Comparison of ENCODE assay signal across 11 mouse cellular contexts in the genomic region with DNA sequence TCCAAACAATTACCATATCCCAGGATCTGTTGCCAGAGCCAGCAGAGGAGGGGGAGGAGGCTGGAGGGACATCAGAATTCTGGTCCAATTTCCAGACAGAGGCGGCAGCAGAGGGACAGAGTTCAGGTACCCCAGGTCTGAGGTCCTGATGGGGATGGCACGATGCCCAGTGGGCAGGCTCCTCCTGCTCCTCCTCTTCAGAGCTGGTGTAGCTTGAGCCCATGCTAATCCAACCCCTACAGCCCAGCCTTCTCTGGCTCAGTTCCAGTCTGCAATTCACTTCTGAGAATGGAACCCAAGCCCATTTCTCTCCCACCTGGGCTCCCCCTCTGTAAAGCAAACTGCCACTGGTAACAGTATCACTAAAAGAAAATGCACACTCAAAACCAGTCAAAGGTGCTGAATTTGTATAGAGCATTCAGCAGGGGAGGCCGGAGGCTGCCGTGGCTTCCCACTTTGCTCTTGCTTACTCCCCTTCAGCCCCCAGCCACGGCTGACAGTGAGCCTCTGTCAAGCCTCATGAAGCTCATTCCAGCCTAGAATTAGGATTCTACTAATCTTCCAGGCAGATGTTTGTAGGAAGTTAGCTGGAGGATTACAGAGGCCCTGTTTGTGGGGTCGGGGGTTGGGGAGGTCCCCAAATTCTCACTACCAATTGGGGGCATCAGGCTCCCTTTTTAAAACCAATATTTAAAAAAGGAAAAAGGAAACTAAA. TPM values are rescaled to one million over a fixed set of nuclear protein-coding genes. Genes with fewer than 3 reads are reported as not detected.
DNase-seq lines count a peak whose midpoint lies in the region; ATAC-seq and TF ChIP-seq lines count a peak whose summit lies in the region.
"Had no signal": no experiment of that assay in that cellular context is flagged by ENCODE, and none has a peak within 500 bp of the region (broad histone marks: within the 10 kb centered on the region; RNA-seq: fewer than 3 reads in every experiment).

No protein-coding gene starts in this region.

- TF ChIP-seq CTCF in liver, adult 2 months (IDR thresholded peaks at IDR 0.05; ENCODE audit: low read depth, low read length), result no peak
- no peak for TF ChIP-seq CTCF in brain, embryonic 14.5 days (IDR thresholded peaks at IDR 0.05; ENCODE audit: borderline replicate concordance, extremely low read depth, insufficient read depth, insufficient read length)
- TF ChIP-seq CTCF in kidney, postnatal 0 days (IDR thresholded peaks at IDR 0.05; ENCODE audit: low read depth), result no peak

- H3K27ac ChIP-seq in forebrain, embryonic 14.5 days (ENCODE audit: low read depth, low read length), result no peak overlapping the region
- no peak overlapping the region for H3K27ac ChIP-seq in forebrain, embryonic 16.5 days (ENCODE audit: low read length)
- no peak overlapping the region for H3K27ac ChIP-seq in liver, adult 2 months (replicated peaks; ENCODE audit: insufficient read depth, low read depth, low read length)
- H3K27ac ChIP-seq in liver, embryonic 12.5 days, result no peak overlapping the region
- no peak overlapping the region for H3K27ac ChIP-seq in kidney, postnatal 0 days
- H3K27ac ChIP-seq: hindbrain, embryonic 12.5 days; lung, embryonic 15.5 days had no signal

- H3K4me3 ChIP-seq in forebrain, embryonic 14.5 days (ENCODE audit: low read depth, low read length), result no peak overlapping the region
- no peak overlapping the region for H3K4me3 ChIP-seq in forebrain, embryonic 16.5 days (replicated peaks; ENCODE audit: low read length)
- H3K4me3 ChIP-seq in liver, adult 2 months (ENCODE audit: insufficient read depth, low read depth, low read length), result no peak overlapping the region
- no peak overlapping the region for H3K4me3 ChIP-seq in liver, embryonic 12.5 days
- H3K4me3 ChIP-seq in kidney, postnatal 0 days (replicated peaks; ENCODE audit: low read depth, low read length), result no peak overlapping the region
- H3K4me3 ChIP-seq: hindbrain, embryonic 12.5 days; lung, embryonic 15.5 days had no signal

- no peak for ATAC-seq in forebrain, embryonic 14.5 days
- ATAC-seq in forebrain, embryonic 16.5 days, result no peak
- ATAC-seq in liver, embryonic 12.5 days, result no peak
- no peak for ATAC-seq in kidney, postnatal 0 days (replicated peaks; ENCODE audit: low FRiP score, low read depth)

- H3K9ac ChIP-seq in forebrain, embryonic 14.5 days (ENCODE audit: low read length), result no peak overlapping the region
- no peak overlapping the region for H3K9ac ChIP-seq in forebrain, embryonic 16.5 days (replicated peaks; ENCODE audit: low read depth, low read length)
- no peak overlapping the region for H3K9ac ChIP-seq in liver, adult 2 months (ENCODE audit: low read depth, low read length)
- no peak overlapping the region for H3K9ac ChIP-seq in liver, embryonic 12.5 days
- no peak overlapping the region for H3K9ac ChIP-seq in kidney, postnatal 0 days (ENCODE audit: low read depth, low read length)
- H3K9ac ChIP-seq: hindbrain, embryonic 12.5 days; lung, embryonic 15.5 days had no signal

- peaks cover 17% of the 10 kb centered on the region for H3K4me1 ChIP-seq in forebrain, embryonic 14.5 days (ENCODE audit: control insufficient read depth, insufficient read depth, low read length)
- peaks cover 25% of the 10 kb centered on the region for H3K4me1 ChIP-seq in forebrain, embryonic 16.5 days (replicated peaks; ENCODE audit: control insufficient read depth, insufficient read depth, low read length)
- peaks cover 18% of the 10 kb centered on the region for H3K4me1 ChIP-seq in liver, adult 2 months (ENCODE audit: control insufficient read depth, insufficient read depth, low read length)
- H3K4me1 ChIP-seq in liver, embryonic 12.5 days, result peaks cover 40% of the 10 kb centered on the region
- peaks cover 17% of the 10 kb centered on the region for H3K4me1 ChIP-seq in kidney, postnatal 0 days (replicated peaks; ENCODE audit: insufficient read depth, low read length)

- no peaks in the 10 kb centered on the region for H3K79me2 ChIP-seq in liver, adult 2 months (ENCODE audit: control insufficient read depth, insufficient read depth, low read length)

- peaks cover 37% of the 10 kb centered on the region for H3K36me3 ChIP-seq in forebrain, embryonic 14.5 days (ENCODE audit: control insufficient read depth, insufficient read depth, low read length)
- H3K36me3 ChIP-seq in forebrain, embryonic 16.5 days (ENCODE audit: control insufficient read depth, insufficient read depth), result peaks cover 11% of the 10 kb centered on the region; the same call in 1 of the 2 replicates
- peaks cover 23% of the 10 kb centered on the region for H3K36me3 ChIP-seq in liver, adult 2 months (ENCODE audit: control insufficient read depth, insufficient read depth, low read length)
- peaks cover 72% of the 10 kb centered on the region for H3K36me3 ChIP-seq in liver, embryonic 12.5 days
- H3K36me3 ChIP-seq in kidney, postnatal 0 days (ENCODE audit: insufficient read depth, low read length), result peaks cover 30% of the 10 kb centered on the region; the same call in 1 of the 2 replicates

- peaks cover 47% of the 10 kb centered on the region for H3K27me3 ChIP-seq in forebrain, embryonic 14.5 days (replicated peaks; ENCODE audit: control insufficient read depth, insufficient read depth, low read length)
- H3K27me3 ChIP-seq in forebrain, embryonic 16.5 days (replicated peaks; ENCODE audit: control insufficient read depth, insufficient read depth, low read length), result peaks cover 41% of the 10 kb centered on the region
- H3K27me3 ChIP-seq in liver, adult 2 months (ENCODE audit: control insufficient read depth, insufficient read depth, low read length), result no peaks in the 10 kb centered on the region
- peaks cover 63% of the 10 kb centered on the region for H3K27me3 ChIP-seq in liver, embryonic 12.5 days (replicated peaks)
- peaks cover 13% of the 10 kb centered on the region; the same call in 1 of the 2 replicates for H3K27me3 ChIP-seq in kidney, postnatal 0 days (ENCODE audit: insufficient read depth, low read length)

- H3K4me2 ChIP-seq in forebrain, embryonic 14.5 days (ENCODE audit: low read length), result no peak overlapping the region
- H3K4me2 ChIP-seq in forebrain, embryonic 16.5 days (ENCODE audit: low read length), result no peak overlapping the region
- no peak overlapping the region for H3K4me2 ChIP-seq in liver, embryonic 12.5 days
- H3K4me2 ChIP-seq in kidney, postnatal 0 days (ENCODE audit: low read length), result no peak overlapping the region
- H3K4me2 ChIP-seq: hindbrain, embryonic 12.5 days; lung, embryonic 15.5 days had no signal

- TF ChIP-seq POLR2A in liver, adult 2 months (IDR thresholded peaks at IDR 0.05; ENCODE audit: extremely low read depth, insufficient read depth, low read length), result no peak
- no peak for TF ChIP-seq POLR2A in brain, embryonic 14.5 days (IDR thresholded peaks at IDR 0.05; ENCODE audit: borderline replicate concordance, extremely low read depth, insufficient read depth, insufficient read length, poor library complexity, severe bottlenecking)

- peak; percentile 73 for DNase-seq in forebrain, embryonic 14.5 days (ENCODE audit: low spot score)
- peak; percentile 79 for DNase-seq in liver, adult 2 months (ENCODE audit: extremely low read depth, low read depth, low spot score)
- peak; percentile 76 for DNase-seq in brain, embryonic 14.5 days (ENCODE audit: low read depth)
- peak; percentile 48 for DNase-seq in kidney, postnatal 0 days (ENCODE audit: low spot score)
- no peak for DNase-seq in right cerebral cortex, postnatal 14 days
- no peak for DNase-seq in left cerebral cortex, postnatal 36 days (ENCODE audit: low spot score in 2 of 2)
- DNase-seq: cerebellum, postnatal 36 days had no signal

- WGBS in forebrain, embryonic 14.5 days, result 40% methylated on average over 6 of the region's 6 CpGs
- 41% methylated on average over 6 of the region's 6 CpGs for WGBS in forebrain, embryonic 16.5 days
- WGBS in liver, adult 2 months, result 59% methylated on average over 6 of the region's 6 CpGs
- 86% methylated on average over 6 of the region's 6 CpGs for WGBS in liver, embryonic 12.5 days (ENCODE audit: insufficient replicate concordance)
- WGBS in kidney, postnatal 0 days, result 48% methylated on average over 6 of the region's 6 CpGs

- intact Hi-C loops in left cerebral cortex, postnatal 36 days (cut with DNase I), result no loop called here

- no peaks in the 10 kb centered on the region for H3K9me3 ChIP-seq in forebrain, embryonic 14.5 days (replicated peaks; ENCODE audit: control insufficient read depth, low read length)
- H3K9me3 ChIP-seq in forebrain, embryonic 16.5 days (ENCODE audit: control insufficient read depth, low read length), result no peaks in the 10 kb centered on the region
- H3K9me3 ChIP-seq in liver, embryonic 12.5 days (replicated peaks), result no peaks in the 10 kb centered on the region
- H3K9me3 ChIP-seq in kidney, postnatal 0 days (replicated peaks; ENCODE audit: low read length), result no peaks in the 10 kb centered on the region
- H3K9me3 ChIP-seq: hindbrain, embryonic 12.5 days; lung, embryonic 15.5 days had no signal

RNA-seq across cellular contexts. Expression of a gene that starts 2.7 kb away (rescaled TPM):
- polyA plus RNA-seq in forebrain, embryonic 14.5 days (2014; fragmentation: Nextera tagmentation; extraction: Ambion mirVana), result not detected in 2 replicates
- not detected in 2 replicates for polyA plus RNA-seq in forebrain, embryonic 16.5 days (2015; fragmentation: Nextera tagmentation; extraction: Ambion mirVana)
- total RNA-seq in liver, adult 2 months (2014; rRNA removed), result 1.7 and 2.4 TPM in 2 replicates
- 5.7 and 9.0 TPM in 2 replicates for polyA plus RNA-seq in liver, adult 2 months (2012; rRNA removed)
- polyA plus RNA-seq in liver, embryonic 12.5 days (2016; fragmentation: Nextera tagmentation; extraction: Ambion mirVana), result 0.81 and 1.3 TPM in 2 replicates
- 1.0 and 1.1 TPM in 2 replicates for polyA plus RNA-seq in brain, embryonic 14.5 days (2012; rRNA removed)
- polyA plus RNA-seq in kidney, postnatal 0 days (2015; fragmentation: Nextera tagmentation; extraction: Ambion mirVana), result 2.7 and 3.9 TPM in 2 replicates
- total RNA-seq in left cerebral cortex, postnatal 36 days (2021), result 10 to 100 TPM in 1 of 2 experiments, 1 to 10 TPM in 1; 8.2 to 11.0 TPM

RNA-seq across cellular contexts. Expression of a gene that starts 50.8 kb away (rescaled TPM):
- polyA plus RNA-seq in forebrain, embryonic 14.5 days (2014; fragmentation: Nextera tagmentation; extraction: Ambion mirVana), result 109 and 132 TPM in 2 replicates
- polyA plus RNA-seq in forebrain, embryonic 16.5 days (2015; fragmentation: Nextera tagmentation; extraction: Ambion mirVana), result 143 and 156 TPM in 2 replicates
- 14.8 and 15.9 TPM in 2 replicates for total RNA-seq in liver, adult 2 months (2014; rRNA removed)
- polyA plus RNA-seq in liver, adult 2 months (2012; rRNA removed), result 17.2 and 19.0 TPM in 2 replicates
- 94.9 and 97.5 TPM in 2 replicates for polyA plus RNA-seq in liver, embryonic 12.5 days (2016; fragmentation: Nextera tagmentation; extraction: Ambion mirVana)
- polyA plus RNA-seq in brain, embryonic 14.5 days (2012; rRNA removed), result 93.0 and 117 TPM in 2 replicates
- polyA plus RNA-seq in kidney, postnatal 0 days (2015; fragmentation: Nextera tagmentation; extraction: Ambion mirVana), result 76.1 and 81.0 TPM in 2 replicates
- 10 to 100 TPM; 70.3 to 76.8 TPM for total RNA-seq in left cerebral cortex, postnatal 36 days (2021)

Comparison
In these comparisons a context has a peak if more than half of its experiments do, and no peak if none do; other contexts are left out.
1. DNase-seq: peak in forebrain, embryonic 14.5 days (single experiment), liver, adult 2 months (single experiment), brain, embryonic 14.5 days (single experiment) and kidney, postnatal 0 days (single experiment); none in right cerebral cortex, postnatal 14 days (single experiment) and left cerebral cortex, postnatal 36 days (0 of 2).